In the genomic region with DNA sequence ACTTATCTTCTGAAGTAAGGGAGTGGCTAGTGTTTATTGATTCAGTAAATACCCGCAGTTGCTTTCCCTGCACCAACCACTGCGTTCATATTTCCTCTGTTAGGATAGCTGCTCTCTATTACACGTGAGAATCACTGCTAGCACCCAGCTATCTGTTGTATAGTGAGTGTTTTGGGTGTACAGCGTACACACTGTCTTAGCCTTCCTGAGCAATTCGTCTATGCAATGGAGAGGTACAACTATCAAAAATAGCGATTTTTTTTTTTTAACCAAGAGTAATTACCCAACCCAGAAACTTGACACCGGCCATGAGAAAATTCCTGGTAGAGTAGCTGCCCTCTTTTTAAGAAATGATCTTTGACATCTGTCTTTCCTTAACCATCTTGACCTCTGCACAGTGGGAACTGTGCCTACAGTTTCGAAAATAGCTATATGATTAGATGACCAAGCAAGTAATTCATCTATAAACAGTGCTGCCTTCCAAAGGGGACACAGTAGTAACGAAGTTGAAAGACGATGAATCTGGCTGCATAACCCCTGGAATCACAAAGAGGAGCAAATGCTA, we compare ENCODE assay signal across 10 mouse cellular contexts. TPM values are rescaled to one million over a fixed set of nuclear protein-coding genes. Genes with fewer than 3 reads are reported as not detected.
DNase-seq lines count a peak whose midpoint lies in the region; ATAC-seq lines count a peak whose summit lies in the region.
"Had no signal": no experiment of that assay in that cellular context is flagged by ENCODE, and none has a peak within 500 bp of the region (broad histone marks: within the 10 kb centered on the region; RNA-seq: fewer than 3 reads in every experiment).

No protein-coding gene starts in this region.

- H3K27me3 ChIP-seq in heart, embryonic 13.5 days (replicated peaks): no peaks in the 10 kb centered on the region
- no peaks in the 10 kb centered on the region for H3K27me3 ChIP-seq in hindbrain, embryonic 14.5 days (ENCODE audit: control insufficient read depth, insufficient read depth, low read length)
- H3K27me3 ChIP-seq in midbrain, embryonic 12.5 days: no peaks in the 10 kb centered on the region

- peak overlapping the region; percentile 94 for H3K27ac ChIP-seq in heart, embryonic 13.5 days (replicated peaks)
- H3K27ac ChIP-seq in hindbrain, embryonic 14.5 days: no peak overlapping the region
- no peak overlapping the region for H3K27ac ChIP-seq in midbrain, embryonic 12.5 days (replicated peaks)

- H3K4me3 ChIP-seq in heart, embryonic 13.5 days: peak overlapping the region; percentile 69
- H3K4me3 ChIP-seq in hindbrain, embryonic 14.5 days (replicated peaks; ENCODE audit: low read length): peak overlapping the region; percentile 70; the same call in 1 of the 2 replicates
- H3K4me3 ChIP-seq in midbrain, embryonic 12.5 days: 0 out of 2 replicates have a peak overlapping the region, but pooled peaks have one; percentile 66

- no peaks in the 10 kb centered on the region for H3K36me3 ChIP-seq in heart, embryonic 13.5 days
- no peaks in the 10 kb centered on the region for H3K36me3 ChIP-seq in hindbrain, embryonic 14.5 days (replicated peaks; ENCODE audit: control insufficient read depth, insufficient read depth)
- no peaks in the 10 kb centered on the region for H3K36me3 ChIP-seq in midbrain, embryonic 12.5 days
- H3K36me3 ChIP-seq: G1E had no signal

- 52% methylated on average over 10 of the region's 10 CpGs for WGBS in heart, embryonic 13.5 days
- 72% methylated on average over 10 of the region's 10 CpGs for WGBS in hindbrain, embryonic 14.5 days
- 71% methylated on average over 10 of the region's 10 CpGs for WGBS in midbrain, embryonic 12.5 days

- H3K9ac ChIP-seq in heart, embryonic 13.5 days: peak overlapping the region; percentile 79
- H3K9ac ChIP-seq in hindbrain, embryonic 14.5 days: 0 out of 2 replicates have a peak overlapping the region, but pooled peaks have one; percentile 46
- no peak overlapping the region for H3K9ac ChIP-seq in midbrain, embryonic 12.5 days (replicated peaks)

- intact Hi-C loops in heart, postnatal 25 days (cut with DNase I): loop anchor here (5.0 kb wide), 4 partner anchors 64 to 136 kb away; no protein-coding TSS in a partner anchor

- peak overlapping the region; percentile 71 for H3K4me2 ChIP-seq in heart, embryonic 13.5 days
- H3K4me2 ChIP-seq in hindbrain, embryonic 14.5 days (replicated peaks): peak overlapping the region; percentile 99
- peak overlapping the region; percentile 87 for H3K4me2 ChIP-seq in midbrain, embryonic 12.5 days (replicated peaks)

- no peaks in the 10 kb centered on the region for H3K9me3 ChIP-seq in heart, embryonic 13.5 days
- no peaks in the 10 kb centered on the region for H3K9me3 ChIP-seq in hindbrain, embryonic 14.5 days (ENCODE audit: control insufficient read depth, low read length)
- H3K9me3 ChIP-seq in midbrain, embryonic 12.5 days: no peaks in the 10 kb centered on the region
- H3K9me3 ChIP-seq: G1E had no signal

- ATAC-seq in heart, embryonic 13.5 days (ENCODE audit: extremely low read depth, insufficient number of reproducible peaks, low FRiP score, low TSS enrichment): no peak
- ATAC-seq in common myeloid progenitor, adult 5-6 weeks (replicated peaks; ENCODE audit: low read depth, poor library complexity, severe bottlenecking): peak; percentile 4; the same call in 1 of the 2 replicates
- no peak for ATAC-seq in hindbrain, embryonic 14.5 days (ENCODE audit: low FRiP score)
- no peak for ATAC-seq in midbrain, embryonic 12.5 days (ENCODE audit: low FRiP score, low read depth)

- H3K4me1 ChIP-seq in heart, embryonic 13.5 days: peaks cover 45% of the 10 kb centered on the region
- peaks cover 11% of the 10 kb centered on the region for H3K4me1 ChIP-seq in hindbrain, embryonic 14.5 days (replicated peaks; ENCODE audit: control insufficient read depth, insufficient read depth, low read length)
- peaks cover 18% of the 10 kb centered on the region; the same call in 1 of the 2 replicates for H3K4me1 ChIP-seq in midbrain, embryonic 12.5 days

- no peak for DNase-seq in heart, postnatal 25 days (ENCODE audit: low spot score)
- no peak for DNase-seq in hindbrain, embryonic 14.5 days (ENCODE audit: low spot score)
- DNase-seq in thymus, postnatal 4 days: no peak
- DNase-seq in adrenal gland, postnatal 14 days: no peak
- no peak for DNase-seq in urinary bladder, postnatal 4 days (ENCODE audit: low spot score in 2 of 2)
- DNase-seq: gastrocnemius, postnatal 25 days had no signal

RNA-seq across cellular contexts. Expression of a gene that starts 1.1 kb away (rescaled TPM):
- 5.9 and 6.3 TPM in 2 replicates for polyA plus RNA-seq in heart, embryonic 13.5 days (2015; fragmentation: Nextera tagmentation; extraction: Ambion mirVana)
- total RNA-seq in heart, postnatal 25 days (2021): 10 to 100 TPM; 20.0 to 20.8 TPM
- 7.8 and 8.7 TPM in 2 replicates for total RNA-seq in common myeloid progenitor, adult 5-6 weeks (2017)
- polyA plus RNA-seq in hindbrain, embryonic 14.5 days (2014; fragmentation: Nextera tagmentation; extraction: Ambion mirVana): 3.0 and 3.8 TPM in 2 replicates
- 6.1 and 7.3 TPM in 2 replicates for polyA plus RNA-seq in midbrain, embryonic 12.5 days (2016; fragmentation: Nextera tagmentation; extraction: Ambion mirVana)
- 10.1 and 11.0 TPM in 2 replicates for total RNA-seq in adrenal gland, postnatal 14 days (2021)
- total RNA-seq: G1E had no signal
- polyA plus RNA-seq: G1E had no signal
